Mouse (Mus musculus): ENCODE measurements around the gene Hadhb. TPM values are rescaled to one million over a fixed set of nuclear protein-coding genes. Genes with fewer than 3 reads are reported as not detected.

Hadhb gene
- total RNA-seq (2021) = 100 to 1,000 TPM; 228 TPM
- long read RNA-seq, experiment 1, transcript Hadhb-201 (16 exons, 2,033 nt) = major isoform, 280 of 444 reads
- long read RNA-seq, experiment 1, transcript Hadhb-203 (16 exons, 2,048 nt) = minor isoform, 134 of 444 reads
- long read RNA-seq, experiment 1, transcript Hadhb-202 (16 exons, 2,045 nt) = minor isoform, 9 of 444 reads
- long read RNA-seq, experiment 1, partial matches to known transcripts = 8 of 444 reads
- long read RNA-seq, experiment 1, other reads (novel, unspliced or antisense) = 13 of 444 reads
- long read RNA-seq, experiment 2, transcript Hadhb-202 (16 exons, 2,045 nt) = minor isoform, 7 of 443 reads
- long read RNA-seq, experiment 2, transcript Hadhb-201 (16 exons, 2,033 nt) = major isoform, 292 of 443 reads
- long read RNA-seq, experiment 2, transcript Hadhb-203 (16 exons, 2,048 nt) = minor isoform, 113 of 443 reads
- long read RNA-seq, experiment 2, partial matches to known transcripts = 16 of 443 reads
- long read RNA-seq, experiment 2, other reads (novel, unspliced or antisense) = 15 of 443 reads

DNA sequence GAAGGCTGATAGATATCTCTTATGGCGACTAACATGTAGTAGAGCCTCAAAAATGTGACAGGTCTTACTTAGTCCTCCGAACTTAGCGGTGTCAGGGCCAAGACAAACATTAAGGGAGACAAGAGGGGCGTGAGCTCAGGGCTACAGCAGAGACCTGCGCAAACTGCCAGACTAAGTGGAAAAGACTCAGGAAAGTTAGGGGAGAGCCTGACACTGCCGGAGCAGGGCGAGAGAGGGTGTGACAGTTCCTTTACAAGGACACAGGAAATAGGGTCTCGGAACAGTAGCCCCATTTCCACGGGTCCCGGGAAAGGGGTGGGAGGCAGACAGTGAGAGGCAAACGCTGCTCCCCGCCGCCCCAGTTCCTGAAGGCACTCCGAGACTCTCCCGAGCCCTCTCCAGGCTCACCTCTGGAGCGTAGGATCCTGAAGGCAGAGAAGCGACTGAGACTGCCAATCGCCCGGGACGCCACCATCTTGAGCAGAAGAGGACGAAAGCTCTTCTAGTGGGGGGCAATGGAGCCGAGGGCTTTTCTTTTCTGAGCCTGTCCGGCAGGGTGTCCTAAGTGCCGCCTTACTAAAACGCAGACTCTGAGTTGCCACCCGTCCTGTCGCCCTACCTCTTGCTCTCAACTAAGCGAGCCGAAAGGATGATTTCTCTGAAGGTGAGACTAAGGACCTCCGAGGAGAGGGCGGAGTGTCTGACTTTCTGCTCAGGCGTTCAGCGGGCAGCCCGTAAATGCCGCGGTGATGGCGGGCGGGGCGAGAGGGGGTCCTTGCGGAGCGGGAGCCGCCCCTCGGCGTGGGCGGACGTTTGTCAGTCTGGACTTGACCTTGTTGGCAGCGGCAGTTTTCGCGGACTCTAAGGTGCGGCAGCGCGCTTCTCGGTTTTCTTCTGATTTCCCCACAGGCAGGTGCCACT lies at the start of gene Hadhb, which contains the start of gene Hadha:
TSS of gene Hadhb (plus strand) at position 775 of the 921 bp plus-strand sequence.
TSS of gene Hadha (minus strand) at position 689 of the 921 bp plus-strand sequence.
- DNase-seq (ENCODE audit: low spot score in 2 of 2) = peak; percentile 86 to 94

DNA sequence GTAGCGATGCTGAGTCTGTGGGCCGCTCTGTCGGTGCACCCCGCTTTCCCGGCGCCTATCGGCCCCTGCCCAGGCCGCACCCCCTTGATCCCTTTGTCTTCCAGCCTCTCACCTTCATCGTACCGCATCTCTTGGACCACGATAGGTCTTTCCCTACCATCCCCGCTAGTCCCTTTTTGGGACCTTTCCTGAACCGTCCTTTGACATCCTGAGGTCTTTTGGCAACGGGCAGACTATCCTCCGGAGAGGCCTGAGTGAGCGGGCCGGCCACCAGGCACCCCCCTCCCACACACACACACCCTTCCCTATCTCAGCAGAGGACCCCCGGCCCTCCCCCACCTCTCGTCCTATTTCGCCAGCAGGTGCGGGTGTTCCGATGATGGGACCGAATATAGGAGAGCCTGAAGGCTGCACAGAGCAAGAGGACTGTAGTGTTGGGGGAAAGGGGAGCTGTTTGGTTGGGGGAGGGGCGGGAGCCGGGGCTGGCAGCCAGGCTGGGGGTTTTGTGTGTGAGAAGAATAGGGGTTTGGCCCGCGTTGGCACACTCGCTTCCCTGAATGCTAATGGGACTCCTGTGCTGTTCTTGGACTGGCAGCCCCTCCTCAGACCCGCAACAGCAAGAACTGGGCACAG lies 49.3 kb upstream of the Hadhb start, which contains the start of gene 3110082J24Rik:
TSS of gene 3110082J24Rik (minus strand) at position 419 of the 633 bp plus-strand sequence.
- peak in 1 of 2 experiments; percentile 14 for DNase-seq (ENCODE audit: low spot score in 2 of 2)

DNA sequence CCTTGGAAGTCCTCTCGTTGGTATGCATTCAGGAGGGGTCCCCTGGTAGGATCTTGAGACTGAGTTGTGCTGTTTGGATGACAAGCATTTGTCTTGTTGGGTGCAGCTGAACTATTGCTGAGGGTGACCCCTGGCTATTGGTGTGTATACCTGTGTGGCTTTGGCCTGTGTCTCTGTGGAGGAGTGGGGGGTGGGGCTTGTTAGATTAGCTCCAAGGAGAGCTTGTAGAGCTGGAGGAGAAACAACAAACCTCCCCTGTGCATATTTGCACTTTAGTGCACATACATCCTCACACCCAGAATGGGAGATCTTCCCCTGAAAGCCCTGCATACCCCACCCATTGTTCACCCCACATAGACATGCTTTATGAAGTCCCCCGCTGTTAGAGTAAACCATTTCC lies 48.3 kb upstream of the Hadhb start:
- peak in 1 of 2 experiments; percentile 9 for DNase-seq (ENCODE audit: low spot score in 2 of 2)

DNA sequence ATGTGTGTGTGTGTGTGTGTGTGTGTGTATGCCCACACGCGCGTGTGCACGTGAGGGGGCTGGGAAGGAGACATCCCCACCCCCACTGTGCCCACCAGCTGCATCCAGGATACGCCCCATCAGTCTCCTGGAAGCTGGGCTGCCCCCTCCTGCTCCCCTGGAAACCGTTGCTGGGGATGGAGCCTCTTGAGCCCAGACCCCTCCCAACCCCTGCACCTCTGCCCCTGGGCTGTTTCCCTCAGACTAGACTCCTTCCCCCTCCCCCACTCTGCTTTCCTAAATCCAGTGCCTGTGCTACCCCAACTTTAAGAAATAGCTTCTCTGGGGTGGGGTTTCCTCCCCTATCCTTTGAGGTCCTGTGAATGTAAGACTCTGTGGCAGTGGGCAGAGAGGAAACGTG lies 47.9 kb upstream of the Hadhb start:
- peak in 1 of 2 experiments; percentile 15 for DNase-seq (ENCODE audit: low spot score in 2 of 2)

GRCm38 (mm10) chr5:30107611-30108041 lies 47.4 kb upstream of the Hadhb start:
- peak in 1 of 2 experiments; percentile 15 for DNase-seq (ENCODE audit: low spot score in 2 of 2)

- peak in 1 of 2 experiments; percentile 13 for DNase-seq (ENCODE audit: low spot score in 2 of 2)
Observed at GRCm38 (mm10) chr5:30108233-30108632, 46.8 kb upstream of the Hadhb start.

GRCm38 (mm10) chr5:30109899-30110298 lies 45.1 kb upstream of the Hadhb start:
- DNase-seq (ENCODE audit: low spot score in 2 of 2) = no peak

DNA sequence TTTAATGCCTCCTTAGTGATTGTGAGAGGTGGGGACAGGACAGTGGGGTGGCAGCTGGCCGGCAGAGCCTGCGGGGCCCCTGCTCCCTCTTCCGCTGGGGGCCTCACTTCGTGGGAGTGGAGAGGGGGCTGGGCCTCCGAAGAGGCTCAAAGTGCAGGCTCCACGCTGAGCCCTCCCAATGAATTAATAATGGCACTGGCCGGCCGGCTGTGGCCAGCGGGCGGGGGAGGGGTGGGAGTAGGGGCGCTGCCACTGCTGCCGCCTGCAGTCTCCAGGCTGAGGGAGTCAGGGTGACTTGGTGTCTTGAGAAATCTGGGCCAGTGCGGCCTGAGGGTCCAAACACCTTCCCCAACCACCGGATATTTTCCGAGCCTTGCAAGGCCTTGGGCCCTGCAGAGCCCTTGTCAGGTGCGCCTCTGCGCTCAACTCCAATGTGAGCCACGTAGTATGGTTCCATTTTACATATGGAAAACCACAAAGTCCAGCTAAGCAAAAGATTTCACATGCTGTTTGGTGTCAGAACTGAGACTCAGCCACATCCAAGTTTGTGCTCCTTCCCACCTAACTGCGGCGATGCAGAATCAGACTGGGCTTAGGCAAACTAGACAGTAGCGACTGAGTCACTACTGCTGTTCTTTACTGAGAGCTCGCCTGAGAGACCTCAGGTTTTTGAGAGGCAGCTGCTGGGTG lies 44.5 kb upstream of the Hadhb start:
- DNase-seq (ENCODE audit: low spot score in 2 of 2) = no peak

- peak in 1 of 2 experiments; percentile 34 for DNase-seq (ENCODE audit: low spot score in 2 of 2)
Observed at GRCm38 (mm10) chr5:30111126-30111525, 43.9 kb upstream of the Hadhb start.

- no peak for DNase-seq (ENCODE audit: low spot score in 2 of 2)
Observed at GRCm38 (mm10) chr5:30111771-30112170, 43.3 kb upstream of the Hadhb start.

DNA sequence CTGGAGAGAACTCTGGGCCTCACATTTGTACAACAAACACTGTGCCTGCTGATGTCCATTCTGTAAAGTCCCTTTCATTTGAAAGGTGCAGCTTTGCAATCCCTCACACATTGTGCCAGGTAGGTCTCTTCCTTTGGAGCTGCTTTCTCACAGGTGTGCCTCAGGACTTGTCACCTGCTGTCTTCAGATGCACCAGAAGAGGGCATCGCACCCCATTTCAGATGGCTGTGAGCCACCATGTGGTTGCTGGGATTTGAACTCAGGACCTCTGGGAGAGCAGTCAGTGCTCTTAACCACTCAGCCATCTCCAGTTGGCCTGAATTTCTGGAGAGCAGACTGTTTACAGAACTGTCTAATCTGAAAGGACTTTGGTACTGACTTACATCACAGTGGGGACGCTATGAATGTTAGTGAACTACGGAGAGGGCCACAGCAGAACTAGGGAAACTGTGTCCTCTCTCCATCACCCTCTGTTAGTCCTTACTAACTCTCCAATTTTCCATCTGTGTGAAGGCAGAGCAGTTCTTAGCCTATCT lies 42.4 kb upstream of the Hadhb start:
- no peak for DNase-seq (ENCODE audit: low spot score in 2 of 2)

DNA sequence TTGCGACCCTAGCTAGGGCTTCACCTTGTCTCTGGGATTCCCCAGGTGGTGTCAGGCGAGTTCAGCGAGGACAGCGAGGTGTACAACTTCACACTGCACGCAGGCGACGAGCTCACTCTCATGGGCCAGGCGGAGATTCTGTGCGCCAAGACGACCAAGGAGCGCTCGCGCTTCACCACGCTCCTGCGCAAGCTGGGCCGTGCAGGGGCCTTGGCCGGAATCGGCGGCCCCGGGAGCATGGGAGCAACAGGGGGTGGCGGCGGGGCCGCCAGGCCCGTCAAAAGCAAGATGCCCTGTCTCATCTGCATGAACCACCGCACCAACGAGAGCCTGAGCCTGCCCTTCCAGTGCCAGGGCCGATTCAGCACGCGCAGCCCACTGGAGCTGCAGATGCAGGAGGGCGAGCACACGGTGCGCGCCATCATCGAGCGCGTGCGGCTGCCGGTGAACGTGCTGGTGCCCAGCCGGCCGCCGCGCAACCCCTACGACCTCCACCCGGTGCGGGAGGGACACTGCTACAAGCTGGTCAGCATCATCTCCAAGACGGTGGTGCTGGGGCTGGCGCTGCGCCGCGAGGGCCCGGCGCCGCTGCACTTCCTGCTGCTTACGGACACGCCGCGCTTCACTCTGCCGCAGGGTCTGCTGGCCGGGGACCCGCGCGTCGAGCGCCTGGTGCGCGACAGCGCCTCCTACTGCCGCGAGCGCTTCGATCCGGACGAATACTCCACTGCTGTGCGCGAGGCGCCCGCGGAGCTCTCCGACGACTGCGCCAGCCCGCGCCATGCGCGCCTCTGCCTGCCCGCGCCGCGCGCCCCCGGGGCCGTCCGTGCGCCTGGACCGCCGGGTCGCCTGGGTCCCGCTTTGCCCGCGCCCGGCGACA lies 40.9 kb upstream of the Hadhb start:
- peak; percentile 72 to 84 for DNase-seq (ENCODE audit: low spot score in 2 of 2)

GRCm38 (mm10) chr5:30114761-30115140 lies 40.3 kb upstream of the Hadhb start:
- no peak for DNase-seq (ENCODE audit: low spot score in 2 of 2)

- no peak for DNase-seq (ENCODE audit: low spot score in 2 of 2)
Observed at GRCm38 (mm10) chr5:30115718-30116117, 39.3 kb upstream of the Hadhb start.

- DNase-seq (ENCODE audit: low spot score in 2 of 2) = no peak
Observed at GRCm38 (mm10) chr5:30118018-30118417, 37.0 kb upstream of the Hadhb start.

DNA sequence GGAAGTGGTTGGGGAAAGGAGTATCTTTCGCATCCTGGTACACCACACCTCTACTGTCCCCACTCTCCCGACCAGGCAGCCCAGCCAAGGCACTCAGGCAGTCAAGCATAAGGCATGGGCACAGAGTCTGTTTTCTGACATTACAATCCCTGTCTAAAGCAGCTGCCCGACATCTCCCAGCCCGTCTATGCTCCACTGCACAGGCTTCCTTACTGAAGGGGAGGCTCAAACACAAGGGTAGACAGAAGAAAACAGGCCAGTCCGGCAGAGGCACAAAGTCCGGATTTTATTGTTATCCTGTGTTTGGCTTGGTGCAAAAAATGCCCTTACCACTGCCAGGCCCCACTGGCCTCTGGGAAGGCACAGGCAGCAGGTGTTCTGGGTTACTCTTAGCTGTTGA lies 35.9 kb upstream of the Hadhb start:
- no peak for DNase-seq (ENCODE audit: low spot score in 2 of 2)

- no peak for DNase-seq (ENCODE audit: low spot score in 2 of 2)
Observed at GRCm38 (mm10) chr5:30120106-30120505, 34.9 kb upstream of the Hadhb start.

DNA sequence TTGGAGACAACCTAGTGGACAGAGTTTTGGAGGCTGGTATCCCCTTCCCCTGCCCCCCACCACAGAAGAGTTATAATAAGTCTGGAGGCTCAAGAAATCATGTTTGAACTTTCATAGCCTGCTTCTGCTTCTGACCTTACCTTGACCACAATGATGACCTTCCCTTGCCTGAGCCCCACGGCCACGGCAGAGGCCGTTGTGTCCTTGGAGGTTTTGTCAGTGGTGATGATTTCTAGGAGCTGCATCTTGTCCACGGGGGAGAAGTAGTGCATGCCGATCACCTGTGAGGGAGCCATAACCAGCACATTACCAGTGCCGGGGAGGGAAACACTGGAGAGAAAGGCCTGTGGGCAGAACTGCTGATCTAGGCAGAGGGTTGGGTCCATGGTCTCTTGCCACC lies 32.6 kb upstream of the Hadhb start:
- DNase-seq (ENCODE audit: low spot score in 2 of 2) = no peak

DNA sequence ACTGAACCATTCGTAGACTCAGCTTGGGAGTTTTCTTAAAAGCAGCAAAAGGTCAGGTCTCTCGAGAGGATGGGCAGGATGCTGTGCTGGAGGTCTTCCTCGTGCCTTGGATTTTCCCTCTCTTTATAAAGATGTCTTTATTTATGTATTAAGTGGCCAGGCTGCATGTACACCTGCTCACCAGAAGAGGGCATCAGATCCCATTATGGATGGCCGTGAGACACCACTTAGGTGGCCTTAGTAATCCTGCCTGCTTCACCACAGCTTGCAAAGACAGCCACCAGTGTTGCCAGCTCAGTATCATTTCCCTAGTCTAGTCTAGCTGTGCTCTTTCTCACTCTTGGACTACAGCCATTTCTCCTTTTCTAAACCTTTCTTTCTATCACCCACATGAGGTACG lies 29.5 kb upstream of the Hadhb start:
- DNase-seq (ENCODE audit: low spot score in 2 of 2) = no peak

Data from gastrocnemius, postnatal 4 days (tissue).